Mouse (Mus musculus): ENCODE measurements around the gene Slc44a5. TPM values are rescaled to one million over a fixed set of nuclear protein-coding genes. Genes with fewer than 3 reads are reported as not detected.
"Not testable (repeated sequence)": the region's sequence is repeated elsewhere in the genome, so short reads cannot be mapped to it uniquely, and the experiment has no call there.

Slc44a5 gene
- total RNA-seq, 2 experiments from 2014 or later = 0.22 to 0.31 TPM

DNA sequence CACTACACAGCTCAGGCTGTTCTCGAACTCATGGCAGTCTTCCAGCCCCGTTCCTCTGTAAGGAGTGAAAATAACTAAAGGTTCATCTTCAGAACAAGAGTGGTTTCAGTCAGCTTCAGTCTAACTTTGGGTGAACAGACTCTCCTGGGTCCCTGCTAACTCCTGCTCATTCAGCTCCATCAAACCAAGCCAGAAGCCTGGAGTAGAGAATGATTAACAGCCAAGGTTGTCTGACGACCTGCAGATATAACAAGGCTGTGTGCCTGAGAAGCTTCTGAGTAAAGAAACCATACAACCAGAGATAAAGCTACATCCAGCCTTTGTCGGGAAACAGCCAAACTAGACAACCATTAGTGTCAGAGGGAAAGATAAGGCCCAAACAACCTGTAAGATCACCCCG, 5.8 kb upstream of the Slc44a5 start:
- DNase-seq = no peak
- intact Hi-C loops (cut with DNase I) = loop anchor here (10.0 kb wide), 1 partner anchor 607 kb away; no protein-coding TSS in a partner anchor

DNA sequence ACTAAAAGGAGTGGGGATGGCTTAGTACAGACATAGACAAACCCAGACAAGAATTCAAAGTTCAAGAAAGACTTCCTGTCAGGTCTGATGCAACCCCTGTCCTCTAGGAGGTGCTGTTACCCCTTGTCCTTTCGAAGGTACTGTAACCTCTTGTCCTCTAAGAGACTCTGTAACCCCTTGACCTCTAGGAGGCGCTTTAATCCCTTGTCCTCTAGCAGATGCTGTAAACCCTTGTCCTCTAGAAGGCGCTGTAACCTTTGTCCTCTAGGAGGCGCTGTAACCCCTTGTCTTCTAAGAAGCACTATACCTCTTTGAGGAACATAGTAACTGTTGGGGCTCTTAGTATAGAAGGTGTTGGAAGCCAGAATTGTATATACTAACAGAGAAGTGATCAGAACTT, 4.7 kb upstream of the Slc44a5 start:
- intact Hi-C loops (cut with DNase I) = loop anchor here (10.0 kb wide), 1 partner anchor 606 kb away; no protein-coding TSS in a partner anchor

DNA sequence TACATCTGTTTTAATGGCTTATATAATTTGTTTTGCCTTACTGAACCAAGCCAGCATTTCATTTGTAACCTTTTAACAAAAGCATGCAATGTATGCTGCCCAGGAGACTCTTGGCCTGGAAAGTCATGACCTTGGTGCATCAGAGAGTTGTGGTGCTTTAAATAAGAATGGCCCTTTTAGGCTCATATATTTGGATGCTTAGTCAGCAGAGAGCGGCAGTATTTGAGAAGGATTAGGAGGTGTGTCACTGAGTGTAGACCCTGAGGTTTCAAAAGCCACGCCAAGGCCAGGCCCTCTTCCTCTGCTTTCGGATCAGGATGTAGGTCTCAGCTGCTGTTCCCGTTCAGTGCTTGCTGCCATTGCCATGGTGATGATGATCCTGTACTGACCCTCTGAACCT, 3.8 kb upstream of the Slc44a5 start:
- DNase-seq = no peak
- intact Hi-C loops (cut with DNase I) = loop anchor here (10.0 kb wide), 1 partner anchor 605 kb away; no protein-coding TSS in a partner anchor

More for the DNA sequence above, 4.7 kb upstream of the Slc44a5 start:
- peak in 1 of 2 experiments; percentile 37 for DNase-seq

DNA sequence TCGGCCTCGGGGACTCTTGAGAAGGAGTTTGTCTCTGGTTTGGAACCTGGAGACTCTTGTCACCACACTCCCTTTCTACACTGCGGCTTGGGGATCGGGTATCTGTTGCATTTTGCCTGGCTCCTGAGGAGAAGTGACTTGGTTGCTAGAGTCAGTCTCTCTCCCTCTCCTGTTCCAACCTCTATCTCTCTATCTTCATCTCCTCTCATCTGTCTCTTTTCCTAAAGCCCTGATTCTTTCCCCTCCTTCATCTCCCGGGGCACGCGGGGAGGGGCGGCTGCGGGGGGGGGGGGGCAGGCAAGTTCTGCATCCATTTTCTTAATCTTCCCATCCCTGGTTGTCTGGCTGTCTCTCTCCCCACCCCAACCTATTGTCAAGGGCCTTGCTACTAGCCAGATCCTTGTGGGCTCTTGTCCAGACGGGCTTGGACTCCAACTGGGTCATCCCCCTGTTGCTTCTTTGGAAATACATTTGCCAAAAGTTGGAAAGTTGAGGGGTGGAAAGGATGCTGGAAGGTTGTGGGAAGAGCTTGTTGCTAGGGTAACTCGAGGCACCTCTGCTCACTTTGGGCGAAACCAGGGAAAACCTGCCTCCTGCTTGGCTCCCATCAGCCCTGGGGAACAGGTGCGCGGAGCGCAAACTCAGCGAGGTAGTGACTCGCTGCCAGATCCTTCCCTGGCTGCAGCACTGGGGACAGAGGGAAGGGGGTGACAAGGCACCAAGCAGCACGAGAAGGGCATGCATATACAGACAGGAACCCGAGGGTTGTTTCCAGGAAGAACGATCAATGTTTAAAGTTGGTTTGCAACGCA, 919 bp downstream of the Slc44a5 start:
- intact Hi-C loops (cut with DNase I) = no loop called here
- no peak for DNase-seq

DNA sequence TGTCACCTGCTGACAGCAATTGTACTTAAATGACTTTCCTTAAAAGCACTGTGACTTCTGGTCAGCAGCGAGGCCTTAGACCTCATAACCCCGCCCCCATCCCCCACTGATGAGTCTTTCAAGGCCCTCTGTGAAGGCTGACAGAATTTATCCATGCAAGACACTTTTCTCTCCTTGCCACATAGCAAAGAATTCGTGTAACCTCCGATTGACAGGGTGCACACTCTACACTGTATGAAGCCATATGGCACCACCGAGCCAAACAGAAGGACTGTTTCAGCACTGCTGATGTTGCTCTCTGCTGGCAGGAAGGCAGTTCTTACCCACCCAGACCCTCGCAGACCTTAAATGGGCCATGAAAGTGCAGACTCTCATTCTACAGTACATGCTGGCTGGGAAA, 1.8 kb downstream of the Slc44a5 start:
- intact Hi-C loops (cut with DNase I) = no loop called here
- DNase-seq = no peak

DNA sequence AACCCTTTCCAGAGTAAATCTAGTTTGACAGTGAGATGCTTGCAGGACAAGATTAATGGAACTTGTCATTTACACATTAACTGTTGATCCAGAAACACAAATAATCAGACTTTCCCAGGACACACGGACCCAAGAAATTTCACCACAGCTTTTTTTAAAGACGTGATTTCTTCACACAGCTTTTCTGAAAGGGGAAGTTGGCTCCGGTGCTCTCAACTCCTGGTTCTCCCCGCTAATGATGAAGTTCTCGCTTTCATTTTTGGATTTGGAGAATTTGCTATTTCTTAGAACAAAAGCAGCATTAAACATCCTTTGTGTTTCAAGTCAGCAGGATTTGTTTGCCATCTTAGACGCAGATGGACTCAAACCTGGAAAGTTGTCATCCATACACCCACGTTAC, 2.6 kb downstream of the Slc44a5 start:
- no peak for DNase-seq
- intact Hi-C loops (cut with DNase I) = no loop called here

DNA sequence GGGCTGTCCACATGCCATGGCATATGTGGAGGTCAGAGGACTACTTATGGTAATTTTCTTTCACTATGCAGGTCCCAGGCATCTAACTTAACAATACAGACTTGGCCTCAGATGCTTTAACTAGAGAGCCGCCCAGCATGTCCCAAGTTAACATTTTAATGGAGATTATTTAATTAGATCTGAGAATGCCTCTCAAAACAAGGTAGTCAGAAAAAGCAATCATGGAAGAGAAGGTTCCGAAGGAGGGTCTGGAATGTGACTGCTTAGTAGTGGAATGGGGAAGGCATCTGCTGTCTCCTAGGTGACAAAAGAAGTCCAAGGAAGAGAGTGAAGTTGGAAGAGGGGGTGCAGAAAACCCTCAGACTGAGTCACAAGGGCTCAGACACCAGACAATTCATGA, 7.4 kb downstream of the Slc44a5 start:
- intact Hi-C loops (cut with DNase I) = no loop called here
- DNase-seq = no peak

DNA sequence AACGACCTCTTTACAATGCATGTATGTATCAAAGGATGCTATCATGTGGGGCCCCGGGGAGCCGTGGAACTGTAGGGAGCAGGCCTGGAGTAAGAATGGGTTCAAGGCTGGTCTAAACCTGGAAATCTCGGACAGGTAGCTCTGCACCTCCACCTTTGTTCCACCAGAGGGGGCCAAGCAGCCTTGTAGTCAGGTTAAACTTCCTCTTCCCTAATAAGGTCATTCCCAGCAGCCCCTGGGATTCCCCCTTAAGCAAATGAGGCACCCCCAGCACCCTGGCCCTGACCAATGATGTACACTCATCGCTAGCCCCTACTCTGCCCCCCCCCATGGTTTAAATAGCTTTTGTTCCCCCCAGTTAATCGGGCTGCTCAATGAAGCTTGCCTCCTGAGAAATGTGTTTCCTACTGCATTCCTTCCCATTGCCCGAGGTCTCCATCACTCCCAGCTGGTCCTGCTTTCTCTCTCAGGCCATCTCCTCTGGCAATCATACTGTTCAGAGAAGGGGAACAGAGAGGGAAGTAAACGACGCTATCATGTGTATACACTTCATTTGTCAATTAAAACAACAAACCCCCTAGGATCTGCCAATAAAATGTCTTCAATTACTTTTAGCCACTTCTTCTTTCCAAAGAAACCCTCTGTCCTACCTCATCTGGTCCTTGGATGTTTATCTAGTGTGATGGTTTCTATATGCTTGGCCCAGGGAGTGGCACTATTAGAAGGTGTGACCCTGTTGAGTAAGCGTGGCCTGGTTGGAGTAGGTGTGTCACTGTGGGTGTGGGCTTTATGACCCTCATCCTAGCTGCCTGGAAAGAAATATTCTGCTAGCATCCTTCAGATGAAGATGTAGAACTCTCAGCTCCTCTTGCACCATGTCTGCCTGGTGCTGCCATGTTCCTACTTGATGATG, 11.4 kb downstream of the Slc44a5 start:
- intact Hi-C loops (cut with DNase I) = loop anchor here (1.0 kb wide), 1 partner anchor 242 kb away; no protein-coding TSS in a partner anchor
- DNase-seq = peak in 1 of 2 experiments; percentile 30

DNA sequence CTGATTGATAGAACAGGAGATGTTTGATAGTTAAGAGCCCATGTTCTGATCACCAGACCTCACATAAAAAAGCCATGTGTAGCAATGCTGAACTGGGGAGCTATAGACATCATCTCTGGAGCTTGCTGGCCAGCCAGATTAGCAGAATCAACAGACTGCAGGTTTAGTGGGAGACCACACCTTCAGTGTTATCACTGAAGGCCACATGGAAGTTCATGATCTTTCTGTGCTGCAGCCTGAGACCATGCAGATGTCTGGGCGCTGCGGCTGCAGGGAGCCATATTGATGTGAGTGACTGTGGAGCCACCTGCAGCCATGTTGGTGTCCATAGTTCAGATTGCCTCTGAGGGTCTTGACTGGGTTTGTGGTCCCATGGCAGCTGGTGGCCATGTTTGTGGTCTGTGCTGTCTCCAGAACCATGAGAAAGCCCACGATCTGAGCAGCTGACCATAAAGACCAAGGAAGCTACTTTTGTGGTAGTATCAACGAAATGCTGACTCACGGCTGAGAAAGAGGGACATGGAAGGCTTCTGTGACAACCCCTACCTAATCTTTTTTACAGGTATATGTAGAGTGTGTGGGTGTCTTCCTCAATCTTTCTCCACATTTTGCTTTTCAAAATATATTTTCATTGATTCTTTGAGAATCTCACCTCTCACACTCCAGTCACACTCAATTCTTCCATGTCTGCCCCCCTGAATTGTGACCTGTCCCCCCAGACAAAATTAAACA, 26.7 kb downstream of the Slc44a5 start:
- intact Hi-C loops (cut with DNase I) = no loop called here
- no peak for DNase-seq

DNA sequence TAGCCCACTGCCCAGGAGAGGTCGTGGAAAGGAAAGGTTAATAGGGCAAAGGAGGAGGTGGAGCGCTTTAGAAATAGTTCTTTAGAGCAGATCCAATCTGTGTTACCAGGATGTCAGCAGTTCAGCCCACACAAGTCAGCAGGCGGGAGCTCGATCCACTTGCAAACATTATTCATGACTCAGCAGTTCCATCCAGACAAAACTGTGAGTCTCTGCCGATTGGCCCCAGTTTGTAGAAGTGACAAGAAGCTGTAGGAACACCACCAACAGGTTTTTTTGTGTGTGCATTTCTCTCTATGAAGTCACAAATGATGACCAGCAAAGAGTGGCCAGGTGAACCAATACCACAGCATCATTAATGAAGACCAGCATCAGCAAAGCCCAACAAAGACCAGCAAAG, 28.1 kb downstream of the Slc44a5 start:
- intact Hi-C loops (cut with DNase I) = no loop called here
- no peak for DNase-seq

DNA sequence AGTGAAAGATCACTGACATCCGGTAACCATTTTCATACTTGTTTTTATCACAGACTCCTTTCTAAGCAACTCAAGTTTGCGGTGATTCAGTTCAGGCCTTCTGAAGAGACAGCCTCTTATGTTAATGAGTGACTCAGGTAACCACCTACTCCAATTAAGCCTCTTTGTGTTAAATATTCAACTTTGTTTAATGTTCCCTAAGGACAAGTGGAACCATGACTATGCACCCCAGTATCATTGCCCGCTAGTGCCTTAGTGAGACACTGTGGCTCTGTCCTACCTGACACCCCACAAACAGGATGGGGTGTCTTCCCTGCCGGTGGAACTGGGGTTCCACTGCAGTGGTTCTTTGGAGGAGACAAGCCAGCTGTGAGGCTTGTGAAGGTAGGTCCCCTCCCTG, 73.6 kb downstream of the Slc44a5 start:
- DNase-seq = no peak
- intact Hi-C loops (cut with DNase I) = no loop called here

DNA sequence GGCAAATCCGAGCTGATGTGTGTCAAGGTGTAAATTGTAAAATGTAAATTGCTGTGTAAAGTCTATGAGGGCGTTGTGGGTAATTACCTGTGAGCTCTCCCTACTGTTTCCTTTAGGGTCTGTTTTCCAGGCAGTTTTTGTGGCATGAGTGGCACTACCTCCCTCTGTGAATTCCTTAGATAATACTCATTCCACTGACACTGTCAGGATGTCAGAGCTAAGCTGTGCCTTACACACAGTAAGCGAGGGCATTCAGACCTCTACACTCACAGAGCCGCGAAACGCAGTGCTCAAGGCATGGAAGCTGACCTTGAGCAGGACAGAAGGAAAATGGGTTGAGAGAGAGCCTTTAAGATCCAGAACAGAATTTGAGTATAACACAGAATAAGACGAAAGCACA, 80.1 kb downstream of the Slc44a5 start:
- no peak for DNase-seq
- intact Hi-C loops (cut with DNase I) = no loop called here

DNA sequence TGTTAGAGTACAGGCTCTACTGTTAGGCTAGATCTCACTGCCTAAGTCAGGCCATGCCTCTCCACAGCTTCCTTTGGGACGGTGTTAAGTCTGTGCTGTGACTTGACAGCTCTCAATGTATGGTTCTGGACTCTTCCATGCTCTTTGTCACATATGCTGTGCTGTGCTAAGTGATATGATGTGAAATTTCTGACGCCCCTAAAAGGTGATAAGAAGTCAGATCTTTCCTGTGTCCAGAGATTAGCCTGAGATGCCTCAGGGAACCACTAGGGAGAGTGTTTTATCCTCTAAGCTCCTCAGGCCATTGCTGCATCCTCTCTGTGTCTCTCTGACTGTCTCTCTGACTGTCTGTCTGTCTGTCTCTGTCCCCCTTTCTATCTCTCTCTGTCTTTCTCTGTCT, 84.2 kb downstream of the Slc44a5 start:
- no peak for DNase-seq
- intact Hi-C loops (cut with DNase I) = no loop called here

DNA sequence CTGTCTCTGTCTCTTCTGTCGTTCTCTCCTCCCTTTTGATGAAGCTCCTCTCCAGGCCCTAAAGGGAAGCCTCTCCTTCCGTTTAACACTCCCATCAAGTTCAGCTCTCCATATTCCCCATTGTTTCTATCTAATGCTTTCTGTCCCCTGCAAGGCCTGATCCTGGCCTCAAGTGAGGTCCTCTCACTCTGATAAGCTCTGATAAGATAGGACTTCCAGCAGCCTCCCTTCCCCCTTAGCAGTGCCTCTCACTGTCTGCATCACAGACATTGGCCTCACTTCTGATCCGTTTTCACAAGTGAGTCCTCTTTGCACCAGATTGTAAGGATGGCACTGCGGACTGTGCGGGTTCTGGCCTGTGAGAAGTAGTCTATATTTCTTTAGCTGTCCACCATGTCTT, 85.0 kb downstream of the Slc44a5 start:
- intact Hi-C loops (cut with DNase I) = no loop called here
- no peak for DNase-seq

DNA sequence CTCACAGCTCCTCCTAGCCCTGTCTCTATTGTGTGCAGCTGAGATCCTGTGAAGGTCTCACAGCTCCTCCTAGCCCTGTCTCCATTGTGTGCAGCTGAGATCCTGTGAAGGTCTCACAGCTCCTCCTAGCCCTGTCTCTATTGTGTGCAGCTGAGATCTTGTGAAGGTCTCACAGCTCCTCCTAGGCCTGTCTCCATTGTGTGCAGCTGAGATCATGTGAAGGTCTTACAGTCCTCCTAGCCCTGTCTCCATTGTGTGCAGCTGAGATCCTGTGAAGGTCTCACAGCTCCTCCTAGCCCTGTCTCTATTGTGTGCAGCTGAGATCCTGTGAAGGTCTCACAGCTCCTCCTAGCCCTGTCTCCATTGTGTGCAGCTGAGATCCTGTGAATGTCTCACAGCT, 98.8 kb downstream of the Slc44a5 start:
- DNase-seq; intact Hi-C loops (cut with DNase I): not testable (repeated sequence)

DNA sequence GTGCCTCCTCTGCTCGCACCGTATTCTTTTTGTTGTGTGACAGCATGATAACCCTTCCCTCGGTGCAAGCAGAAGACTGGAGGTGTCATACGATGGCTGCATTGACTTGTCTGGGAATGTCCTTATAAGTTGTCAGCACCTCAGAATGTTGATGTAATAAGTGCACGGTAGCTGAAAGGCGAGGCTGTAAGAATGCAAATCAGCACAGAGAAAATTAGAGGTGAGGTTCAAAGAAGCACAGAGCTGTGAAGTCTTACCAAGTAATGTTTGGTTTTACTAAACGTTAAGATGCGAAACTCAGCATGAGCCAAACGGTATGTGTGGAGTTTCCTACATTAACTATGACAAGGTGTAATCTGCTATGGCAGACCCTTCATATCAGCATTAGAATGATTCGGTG, 102.5 kb downstream of the Slc44a5 start:
- intact Hi-C loops (cut with DNase I) = no loop called here
- DNase-seq = no peak

DNA sequence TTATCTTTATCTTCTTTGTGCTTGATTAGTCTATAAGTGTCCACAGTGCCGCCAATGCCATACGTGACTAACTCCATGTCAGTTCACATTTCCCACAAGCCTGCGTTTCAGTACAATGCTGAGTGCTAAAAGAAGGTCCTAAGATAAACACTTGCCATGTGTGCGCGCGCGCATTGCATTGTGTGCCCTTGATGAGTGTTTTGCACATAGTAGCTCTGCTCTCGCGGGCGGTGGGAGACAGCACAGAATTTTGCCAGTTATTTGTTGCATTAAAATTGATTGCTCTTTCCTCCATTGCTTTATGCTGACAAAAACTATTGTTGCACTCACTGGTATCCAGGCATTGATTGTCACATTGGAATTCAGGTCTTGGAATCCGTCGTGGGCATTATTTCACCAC, 108.5 kb downstream of the Slc44a5 start:
- intact Hi-C loops (cut with DNase I) = no loop called here
- DNase-seq = peak; percentile 4 to 10

DNA sequence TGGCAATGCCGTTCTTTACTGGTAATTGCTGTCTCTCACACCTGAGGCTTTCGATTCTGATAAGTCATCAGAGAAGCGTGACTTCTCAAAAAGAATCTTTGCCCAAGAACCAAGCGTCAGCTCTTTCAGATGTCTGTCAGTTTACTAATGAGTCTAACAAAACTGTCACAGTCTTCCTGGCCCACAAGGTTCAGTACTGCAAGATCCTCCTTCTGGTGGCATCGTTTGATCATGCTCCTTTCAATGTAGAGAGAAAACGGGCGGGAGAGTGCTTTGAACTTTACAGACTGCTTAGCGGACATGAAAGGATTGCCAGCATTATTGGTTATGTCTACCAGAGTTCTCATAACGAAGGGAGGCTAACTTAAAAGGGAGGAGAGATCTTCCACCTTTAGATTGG, 109.0 kb downstream of the Slc44a5 start:
- DNase-seq = no peak
- intact Hi-C loops (cut with DNase I) = no loop called here

DNA sequence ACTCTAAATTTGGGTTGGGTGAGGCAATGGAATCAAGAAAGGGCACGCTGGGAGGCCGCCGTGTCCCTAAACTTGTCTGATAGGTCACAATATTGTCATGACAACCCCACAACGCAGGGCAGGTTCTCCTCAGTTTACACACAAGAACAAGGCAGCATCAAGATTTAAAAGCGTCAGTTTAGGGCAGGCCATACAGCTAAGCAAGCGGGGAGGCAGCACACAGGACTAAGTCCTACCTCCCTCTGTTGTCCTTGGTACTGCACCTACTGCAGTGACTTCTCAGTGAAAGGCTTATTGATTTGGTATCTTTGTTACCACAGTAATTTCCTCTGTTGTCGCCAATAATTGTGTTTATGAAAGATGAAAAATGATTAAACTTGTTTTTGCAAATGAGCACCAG, 109.7 kb downstream of the Slc44a5 start:
- intact Hi-C loops (cut with DNase I) = no loop called here
- no peak for DNase-seq

DNA sequence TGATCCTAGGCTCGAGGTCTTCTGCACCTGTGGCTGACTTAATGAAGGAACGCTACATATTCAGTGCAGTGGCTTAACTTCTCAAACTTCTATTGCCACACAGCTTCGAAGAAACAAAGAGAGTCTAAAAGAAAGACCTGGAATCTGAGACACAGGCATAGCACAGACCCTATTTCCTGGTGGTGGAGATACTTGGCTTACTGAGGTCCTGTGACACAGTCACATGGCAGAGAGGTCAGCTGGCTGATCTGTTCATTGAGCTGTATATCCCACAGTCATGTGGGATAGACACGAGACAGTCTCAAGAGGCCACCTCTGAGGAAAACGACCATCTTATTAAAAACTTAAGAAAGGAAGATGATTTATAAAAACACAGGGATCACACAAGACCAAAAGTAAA, 116.8 kb downstream of the Slc44a5 start:
- no peak for DNase-seq
- intact Hi-C loops (cut with DNase I) = no loop called here

Measured in heart, postnatal 10 days (tissue).